Mouse (Mus musculus) R1 (cell line): ENCODE measurements around the gene Wrap53.

Experiments used
- DNase-seq: peaks from one replicate; pipeline ENCODE4 v3.0.0-alpha.2; 2018; ENCODE audit warnings: low read depth, low spot score

Gene Wrap53

DNA sequence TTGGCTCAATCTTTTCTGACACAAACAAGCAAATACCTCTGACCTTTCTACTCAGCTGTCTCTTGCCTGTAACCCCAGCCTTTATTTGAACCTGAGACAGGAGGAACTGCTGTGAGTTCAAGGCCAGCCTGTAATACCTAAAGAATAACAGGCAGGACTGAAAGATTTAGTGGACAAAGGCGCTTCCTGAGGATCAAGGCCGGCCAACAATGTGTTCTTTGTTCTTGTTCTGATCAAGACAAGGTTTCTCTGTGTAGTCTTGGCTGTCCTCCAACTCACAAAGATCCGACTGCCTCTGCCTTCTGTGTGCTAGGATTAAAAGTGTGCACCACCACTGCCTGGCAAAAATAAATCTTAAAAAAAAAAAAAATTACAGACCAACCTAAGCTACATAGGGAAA is 15.7 kb downstream of the Wrap53 start:
- DNase-seq = peak; percentile 98

DNA sequence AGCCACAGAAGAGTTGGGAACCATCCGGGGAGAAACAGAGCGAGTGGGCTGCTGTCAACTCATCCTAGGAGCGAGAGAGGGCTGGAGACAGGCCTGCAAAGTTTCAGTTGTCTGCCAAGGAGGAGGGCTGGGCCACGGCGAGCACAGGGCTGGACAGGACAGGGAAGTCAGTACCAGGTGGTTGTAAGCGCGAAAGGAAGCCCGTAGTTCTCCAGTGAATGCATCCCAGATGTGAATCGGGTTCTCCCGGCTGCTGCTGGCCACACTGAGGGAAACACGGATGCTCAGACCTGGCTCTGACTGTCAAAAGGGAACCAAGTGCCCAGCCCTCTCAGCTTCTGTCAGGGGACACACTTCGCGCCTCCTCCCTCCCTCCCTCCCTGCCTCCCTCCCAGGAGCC is 16.7 kb downstream of the Wrap53 start:
- no peak for DNase-seq

DNA sequence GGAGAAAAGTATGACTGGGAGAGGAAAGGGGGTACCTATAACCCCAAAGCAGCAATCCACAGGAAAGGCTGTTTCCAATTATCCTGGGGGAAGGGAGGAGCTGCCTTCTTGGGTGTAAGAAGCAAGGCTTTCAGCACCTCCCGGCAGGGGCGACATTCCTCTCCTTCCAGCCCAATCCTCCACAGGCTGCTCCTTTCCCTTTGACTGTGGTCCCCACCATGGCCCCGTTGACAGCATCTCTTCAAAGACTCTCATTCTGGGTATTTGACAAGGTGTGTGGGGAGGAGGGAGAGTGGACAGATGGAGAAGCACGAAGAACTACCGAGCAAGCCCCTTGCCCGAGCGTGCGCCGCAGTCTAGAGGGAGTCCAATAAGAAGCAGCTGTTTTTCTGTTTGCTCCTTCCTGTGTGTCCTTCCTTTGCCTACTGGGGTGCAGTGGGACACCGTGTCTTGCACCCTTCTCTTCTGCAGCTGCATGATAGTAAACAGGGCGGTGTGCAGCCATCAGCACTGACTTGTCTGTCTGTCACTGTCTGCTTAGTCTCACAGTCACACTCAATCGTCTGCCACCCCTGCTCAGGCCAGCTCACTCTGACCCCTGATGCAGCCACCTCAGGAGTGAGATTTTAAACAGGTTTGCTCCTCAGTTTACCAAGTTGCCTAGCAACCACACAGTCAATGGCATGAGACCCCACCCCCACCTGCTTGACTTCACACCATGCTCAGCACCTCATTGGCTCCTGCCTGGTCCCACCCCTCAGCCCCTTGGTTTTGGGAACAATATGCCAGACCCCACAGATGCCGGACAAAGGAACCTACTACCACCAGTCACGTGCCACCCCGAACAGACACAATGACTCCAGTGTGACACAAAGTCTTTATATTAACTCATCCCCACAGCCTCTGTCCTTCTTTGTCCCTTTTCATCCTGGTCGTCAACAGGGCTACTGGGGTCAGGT is 18.9 kb downstream of the Wrap53 start:
- peak; percentile 91 for DNase-seq

DNA sequence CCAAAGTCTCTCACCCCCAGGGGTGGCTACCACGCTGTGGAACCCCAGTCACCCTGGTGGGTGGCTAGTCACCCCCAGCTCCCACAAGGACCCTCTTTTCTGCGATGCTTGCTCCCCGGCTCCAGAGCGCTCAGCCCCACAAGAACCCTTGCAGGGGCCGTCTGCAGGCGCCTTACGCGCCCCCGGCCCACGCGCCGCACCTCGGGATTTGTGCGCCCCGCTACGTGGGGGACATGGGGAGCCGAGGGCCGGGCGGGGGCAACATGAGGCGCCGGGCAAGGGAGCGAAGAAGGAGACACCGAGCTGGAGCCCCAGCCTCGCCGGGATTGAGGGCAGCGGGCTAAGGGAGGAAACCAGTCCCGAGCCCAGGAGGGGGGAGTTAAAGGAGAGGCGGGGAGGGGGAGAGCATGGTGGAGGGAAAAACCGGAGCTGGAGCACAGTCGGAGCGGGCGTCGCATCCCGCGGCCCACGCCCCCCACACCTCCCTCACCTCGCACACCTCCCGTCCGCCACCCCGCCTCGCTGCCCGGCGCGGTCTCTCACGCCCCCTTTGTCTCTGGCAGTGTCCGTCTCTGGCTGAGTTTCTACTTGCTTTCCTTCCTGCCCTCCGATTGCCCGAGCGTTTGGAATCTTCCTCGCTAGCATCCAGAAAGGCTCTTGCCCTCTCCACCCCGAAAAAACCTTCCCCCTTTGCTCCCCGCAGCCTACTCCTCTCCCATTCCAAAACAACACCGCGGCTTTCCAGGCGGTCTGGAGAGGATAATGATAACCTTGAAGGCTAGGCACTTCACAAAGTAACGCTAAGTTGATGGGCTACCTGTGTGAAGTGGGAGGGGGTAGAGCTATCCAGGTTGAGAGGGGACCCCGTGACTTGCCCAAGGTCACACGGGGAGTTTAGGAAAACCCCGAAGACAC is 19.9 kb downstream of the Wrap53 start, which contains the start of gene Efnb3:
Efnb3 (minus strand) TSS at position 355 of the 915 bp plus-strand sequence.
- peak; percentile 64 for DNase-seq

DNA sequence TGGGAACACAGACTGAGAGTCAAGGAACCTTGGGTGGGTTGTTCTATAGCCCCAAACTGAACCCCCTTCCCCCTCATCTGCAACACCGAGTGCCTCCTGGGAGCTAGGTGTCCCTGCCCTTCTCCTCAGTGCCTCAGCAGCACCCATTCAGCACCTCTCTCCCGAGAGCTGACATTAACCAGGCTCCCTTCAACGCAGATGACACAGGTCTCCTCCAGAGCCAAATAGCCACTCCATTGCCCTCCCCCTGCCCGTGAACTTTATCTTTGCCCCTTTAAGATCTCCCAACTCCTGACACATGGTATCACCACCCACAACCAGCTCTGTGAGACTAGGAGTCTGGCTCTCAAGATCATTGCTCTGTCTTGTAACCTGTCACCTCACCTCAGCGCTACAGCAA is 20.9 kb downstream of the Wrap53 start:
- DNase-seq = no peak

DNA sequence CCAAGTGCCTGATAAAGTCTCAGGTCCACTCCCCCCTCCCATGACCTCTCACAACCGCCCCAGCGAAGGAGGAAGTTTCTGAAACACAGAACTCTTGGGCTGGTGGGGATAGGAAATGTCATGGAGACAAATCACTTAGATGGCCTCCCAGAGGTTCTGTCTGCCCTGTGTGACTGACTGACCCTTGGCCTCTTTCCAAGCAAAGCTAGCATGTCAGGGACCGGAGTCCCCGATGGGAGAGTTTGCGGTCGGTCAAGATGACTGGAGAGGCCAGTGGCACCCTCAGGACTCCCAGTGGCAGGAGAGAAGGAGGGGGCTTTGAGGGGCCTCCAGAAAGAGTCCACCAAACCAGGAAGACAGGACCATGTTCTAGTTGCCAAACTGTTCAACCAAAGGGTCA is 21.3 kb downstream of the Wrap53 start:
- no peak for DNase-seq

DNA sequence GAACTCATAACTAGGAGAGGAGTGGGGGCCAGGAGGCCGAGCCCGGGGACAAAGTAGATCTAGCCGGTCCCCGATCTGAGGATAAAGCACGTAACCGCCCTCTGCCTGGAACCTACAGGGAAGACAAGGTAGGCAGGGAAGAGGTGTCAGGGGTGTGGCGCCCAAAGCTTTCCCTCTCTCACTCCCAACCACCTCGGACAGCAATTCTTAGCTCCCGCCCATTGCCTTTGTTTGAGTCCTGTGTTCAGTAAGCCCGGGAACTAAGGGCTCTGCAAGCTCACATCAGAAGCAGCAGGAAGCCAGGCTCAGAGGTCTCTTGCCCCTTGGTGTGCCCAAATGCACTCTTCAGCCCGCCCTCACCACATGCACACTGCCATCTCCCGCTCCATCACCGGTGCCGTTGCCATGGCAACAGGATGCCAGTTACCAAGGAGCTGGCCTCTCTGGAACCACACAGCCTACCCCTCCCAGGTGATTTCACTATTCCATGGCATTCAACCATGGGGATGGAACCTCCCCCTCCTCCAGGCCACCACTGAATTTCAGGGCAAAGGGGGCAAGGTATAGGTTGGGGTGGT is 22.6 kb downstream of the Wrap53 start:
- peak; percentile 87 for DNase-seq

DNA sequence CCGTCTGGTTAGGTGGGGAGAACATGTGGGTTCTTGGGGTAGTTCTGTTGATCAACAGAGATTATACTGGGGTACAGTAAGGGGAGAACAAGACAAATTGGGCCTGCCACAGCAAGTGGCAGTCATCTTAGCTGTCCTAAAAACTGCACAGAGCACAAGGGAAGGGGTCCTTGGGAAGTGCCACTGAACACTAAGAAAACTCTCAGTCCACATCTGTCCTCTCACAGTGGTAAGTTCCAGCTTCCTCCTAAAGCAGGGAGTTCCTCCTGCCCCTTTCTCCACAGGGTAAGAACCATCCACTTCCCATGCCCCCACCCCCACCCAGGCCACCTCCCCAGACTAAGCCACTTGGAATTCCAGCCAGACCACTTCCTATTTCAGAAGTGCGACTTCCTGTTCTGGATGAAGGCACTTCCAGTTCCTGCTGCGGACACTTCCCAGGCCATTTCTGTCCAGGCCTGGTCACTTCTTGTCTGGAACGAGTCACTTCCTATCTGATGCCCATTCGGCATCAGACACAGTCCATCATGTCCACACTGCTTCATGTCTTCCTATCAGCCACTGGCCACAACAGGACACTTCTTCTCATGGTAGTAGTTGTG is 25.4 kb downstream of the Wrap53 start:
- no peak for DNase-seq

DNA sequence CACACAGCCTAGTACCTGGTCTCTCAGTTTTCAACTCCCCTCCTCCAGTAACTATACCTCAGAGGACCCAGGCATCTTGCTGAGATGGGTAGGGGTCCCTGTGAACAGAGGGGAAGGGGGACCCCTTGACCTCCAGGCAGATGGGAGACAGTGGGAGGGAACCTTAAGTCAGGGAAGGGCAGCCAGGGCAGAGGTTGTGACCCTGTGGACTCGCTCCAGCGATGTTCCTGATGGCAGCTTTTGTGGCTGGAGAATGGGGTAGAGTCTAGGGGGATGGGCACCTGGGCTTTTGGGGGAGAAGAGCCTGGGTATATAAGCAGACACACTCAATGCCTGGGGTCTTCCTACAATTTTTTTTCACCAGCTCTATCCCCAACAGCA is 26.7 kb downstream of the Wrap53 start:
- no peak for DNase-seq

DNA sequence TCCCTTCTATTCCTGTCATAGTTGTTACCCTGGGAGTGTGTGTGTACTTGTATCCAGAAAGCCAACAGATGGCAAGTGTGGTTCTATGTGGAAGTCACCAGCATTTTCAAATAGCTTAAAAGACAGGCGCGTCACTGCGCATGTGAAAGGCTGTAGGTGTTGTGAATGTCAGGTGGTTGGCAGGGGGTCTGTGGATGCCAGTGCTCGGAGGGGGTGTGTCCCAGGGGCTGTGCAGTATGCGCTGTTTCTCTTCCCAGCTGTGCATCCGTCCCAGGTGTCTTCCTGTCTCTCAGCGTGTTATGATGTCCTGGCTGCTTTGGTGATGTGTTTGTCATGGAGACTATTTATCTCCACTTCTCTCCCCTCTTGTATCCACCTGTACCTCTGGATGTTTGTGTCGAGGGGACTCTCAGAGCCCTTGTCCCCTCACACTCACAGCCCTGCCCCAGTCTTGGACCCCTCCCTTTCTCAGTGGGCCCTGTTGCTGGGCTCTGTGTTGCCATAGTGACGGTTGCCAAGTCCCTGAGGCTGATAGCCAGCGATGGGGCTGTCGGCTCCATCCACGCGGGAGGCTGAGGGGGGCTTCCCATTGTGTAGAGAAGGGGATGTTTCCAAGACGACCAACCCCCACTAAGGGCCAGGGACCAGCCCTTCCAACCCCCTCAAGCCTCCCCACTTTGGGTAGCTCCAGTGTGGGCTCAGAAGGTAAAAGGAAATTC is 27.3 kb downstream of the Wrap53 start:
- peak; percentile 71 for DNase-seq

DNA sequence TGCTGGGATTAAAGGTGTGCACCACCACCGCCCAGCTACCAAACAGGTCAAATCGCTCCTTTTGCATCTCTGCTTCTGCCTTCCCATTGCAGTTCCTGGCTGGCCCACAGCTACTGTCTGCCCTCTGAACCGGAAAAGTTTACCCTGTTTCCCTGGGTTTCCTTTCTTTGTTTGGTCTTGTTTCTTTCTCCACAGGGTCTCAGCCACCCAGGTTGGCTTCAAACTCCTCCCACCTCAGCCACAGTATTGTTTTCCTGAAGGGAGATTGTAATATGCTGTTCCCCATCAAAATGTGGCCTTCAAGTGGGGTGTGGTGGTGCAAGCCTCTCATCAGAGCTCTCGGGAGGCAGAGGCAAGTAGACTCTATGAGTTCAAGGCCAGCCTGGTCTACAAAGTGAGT is 28.7 kb downstream of the Wrap53 start:
- peak; percentile 78 for DNase-seq

DNA sequence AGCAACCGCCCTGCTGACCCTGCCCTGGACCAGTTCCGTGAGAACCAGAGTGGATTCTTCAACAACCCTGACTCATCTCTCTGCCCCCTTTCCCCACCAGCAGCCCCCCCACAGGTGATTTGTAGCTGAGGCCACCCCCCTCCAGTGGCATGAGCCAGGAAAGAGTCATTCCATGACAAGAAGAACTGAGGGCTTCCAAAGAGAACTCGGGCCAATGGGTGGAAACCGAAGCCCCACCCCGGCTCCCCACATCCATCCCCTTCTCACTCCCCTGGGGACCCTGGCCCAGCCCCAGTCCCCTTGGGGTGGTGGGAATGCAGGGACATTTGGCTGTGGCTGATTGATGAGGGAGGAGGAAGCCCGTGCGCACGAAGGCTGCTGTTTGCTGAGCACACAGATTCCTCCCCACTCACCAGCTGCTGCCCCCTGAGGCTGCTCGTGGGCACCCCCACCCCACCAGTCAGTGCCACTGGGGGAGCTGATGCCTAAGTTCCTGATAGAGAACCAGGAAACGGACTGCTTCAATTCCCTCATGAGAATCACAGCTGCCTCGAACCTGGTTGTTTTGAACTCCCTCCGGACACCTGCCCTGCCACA is 30.9 kb downstream of the Wrap53 start, which contains the start of gene Dnah2:
Dnah2 (minus strand) TSS at position 51 of the 597 bp plus-strand sequence.
- no peak for DNase-seq

DNA sequence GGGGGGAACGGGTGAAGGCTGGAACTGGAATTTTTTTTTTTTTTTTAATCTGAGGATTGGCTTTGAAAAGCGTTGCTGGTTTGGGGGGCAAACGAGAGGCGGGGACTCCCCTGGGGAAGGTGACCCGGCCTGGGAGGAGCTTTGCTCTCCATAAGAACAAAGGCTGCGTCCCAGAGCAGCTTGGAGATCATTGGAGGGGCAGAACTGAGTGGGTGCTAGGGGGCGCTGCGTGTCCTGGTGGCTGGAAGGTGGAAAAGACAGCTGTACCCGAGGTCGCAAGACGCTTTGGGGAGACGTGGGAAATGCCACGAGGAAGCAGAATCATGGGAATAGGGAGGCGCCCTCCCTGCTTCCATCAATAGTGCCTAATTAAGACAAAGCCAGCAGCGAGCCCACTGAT is 33.0 kb downstream of the Wrap53 start:
- DNase-seq = peak; percentile 75

DNA sequence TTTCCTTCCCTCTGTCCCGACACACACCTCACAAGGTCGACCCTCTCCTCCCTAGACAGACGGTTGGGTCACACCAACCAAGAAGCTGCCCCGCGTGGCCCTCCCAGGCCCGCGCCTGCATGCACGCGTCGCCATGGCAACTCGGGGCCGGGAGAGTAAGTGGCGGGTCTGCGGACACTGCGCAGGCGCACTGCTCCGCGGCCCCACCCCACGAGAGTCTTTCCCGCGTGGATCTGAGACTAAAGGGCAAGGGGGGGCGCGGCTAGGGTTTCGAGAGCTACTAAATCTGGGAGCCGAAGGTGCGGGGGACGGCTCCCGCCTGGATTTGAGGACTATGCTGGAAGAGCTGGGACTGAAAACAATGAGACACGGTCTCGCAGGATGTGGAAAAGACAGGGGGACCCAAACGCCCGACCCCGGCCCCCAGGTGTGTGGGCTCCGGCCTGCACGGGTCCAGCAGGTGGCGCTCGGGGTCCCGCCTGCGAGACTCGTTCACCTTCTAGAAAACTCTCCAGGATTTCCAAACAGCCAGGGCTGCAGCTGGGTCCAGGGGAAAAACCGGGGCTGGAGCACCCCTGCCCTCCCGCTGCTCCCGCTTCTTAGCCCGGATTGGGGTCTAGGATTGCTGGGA is 33.5 kb downstream of the Wrap53 start:
- DNase-seq = peak; percentile 87

DNA sequence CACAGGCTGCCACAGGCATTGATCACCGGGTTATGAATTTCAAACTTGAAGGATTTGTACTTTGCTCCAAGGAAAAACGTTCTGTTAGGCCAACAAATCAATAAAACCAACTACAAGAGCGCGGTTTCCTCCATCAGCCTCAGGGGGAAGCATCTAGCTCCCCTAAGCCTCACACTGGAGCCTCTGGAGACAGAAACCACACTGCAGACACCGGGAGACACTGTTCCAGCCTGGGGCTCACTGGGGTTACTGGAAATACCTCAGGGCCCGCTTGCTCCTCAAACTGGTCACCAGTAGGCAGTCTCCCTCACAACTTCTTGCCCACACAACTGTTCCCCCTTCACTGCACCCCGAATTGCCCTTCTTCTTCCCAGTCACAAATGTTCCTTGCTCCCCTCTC is 34.1 kb downstream of the Wrap53 start:
- peak; percentile 62 for DNase-seq

DNA sequence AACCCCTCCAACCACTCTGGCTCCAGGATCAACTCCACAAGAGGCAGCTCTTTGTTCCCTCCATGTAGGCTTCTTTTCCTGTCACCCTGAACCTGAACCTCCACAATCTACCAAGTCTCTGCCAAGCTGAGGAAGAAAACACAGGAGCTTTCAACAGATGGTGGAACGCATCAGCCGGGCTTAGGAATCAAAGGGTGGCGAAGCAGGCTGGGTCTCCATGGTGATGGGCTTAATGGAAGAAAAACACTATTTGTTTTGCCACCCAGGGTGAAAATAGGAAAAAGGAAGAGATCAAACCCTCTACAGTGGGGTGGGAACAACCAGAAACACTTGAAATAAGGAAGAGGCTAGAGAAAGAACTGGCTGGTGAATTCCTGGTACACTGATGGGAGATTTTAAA is 36.5 kb downstream of the Wrap53 start:
- DNase-seq = no peak

DNA sequence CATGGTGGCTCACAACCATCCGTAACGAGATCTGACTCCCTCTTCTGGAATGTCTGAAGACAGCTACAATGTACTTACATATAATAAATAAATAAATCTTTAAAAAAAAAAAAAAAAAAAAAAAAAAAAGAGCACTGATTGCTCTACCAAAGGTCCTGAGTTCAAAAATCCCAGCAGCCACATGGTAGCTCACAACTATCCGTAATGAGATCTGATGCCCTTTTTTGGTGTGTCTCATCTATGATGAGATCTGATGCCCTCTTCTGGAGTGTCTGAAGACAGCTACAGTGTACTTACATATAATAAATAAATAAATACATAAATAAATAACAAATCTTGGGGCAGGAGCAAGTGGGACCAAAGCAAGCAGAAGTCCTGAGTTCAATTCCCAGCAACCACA is 38.3 kb downstream of the Wrap53 start:
- DNase-seq = peak; percentile 76

DNA sequence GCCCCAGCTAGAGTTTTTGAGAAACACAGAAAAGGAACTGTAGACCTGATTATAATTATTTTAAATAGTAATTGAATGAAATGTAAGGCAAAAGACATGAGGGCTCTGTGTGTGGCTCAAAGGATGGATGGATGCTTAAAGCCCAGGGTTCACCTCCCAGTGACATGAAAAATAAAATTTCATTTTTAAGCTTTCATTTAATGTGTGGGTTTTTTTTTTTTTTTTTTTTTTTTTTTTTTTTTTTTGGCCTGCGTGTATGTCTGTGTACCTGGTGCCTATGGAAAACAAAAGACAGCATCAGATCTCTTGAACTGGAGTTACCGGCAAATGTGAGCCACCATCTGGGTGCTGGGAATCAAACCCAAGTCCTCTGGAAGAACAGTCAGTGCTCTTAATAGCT is 39.4 kb downstream of the Wrap53 start:
- DNase-seq = no peak

DNA sequence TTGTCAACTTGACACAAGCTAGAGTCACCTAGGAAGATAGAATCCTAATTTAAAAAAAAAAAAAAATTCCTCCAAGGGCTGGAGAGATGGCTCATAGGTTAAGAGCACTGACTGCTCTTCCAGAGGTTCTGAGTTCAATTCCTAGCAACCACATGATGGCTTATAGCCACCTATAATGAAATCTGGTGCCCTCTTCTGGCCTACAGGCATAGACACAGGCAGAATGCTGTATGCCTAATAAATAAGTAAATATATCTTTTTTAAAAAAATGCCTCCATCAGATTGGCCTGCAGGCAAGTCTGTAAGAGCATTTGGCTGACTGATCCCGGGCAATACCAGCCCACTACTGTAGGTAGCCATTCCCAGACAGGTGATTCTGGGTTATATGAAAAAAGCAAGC is 45.1 kb downstream of the Wrap53 start:
- peak; percentile 40 for DNase-seq
